Mouse (Mus musculus): ENCODE results near the gene Pld3.

Pld3 gene

GRCm38 (mm10) chr7:27487740-27488268, 65.2 kb downstream of the Pld3 start:
- DNase-seq (ENCODE audit: low spot score in 2 of 2) = peak in 1 of 2 experiments; percentile 54

DNA sequence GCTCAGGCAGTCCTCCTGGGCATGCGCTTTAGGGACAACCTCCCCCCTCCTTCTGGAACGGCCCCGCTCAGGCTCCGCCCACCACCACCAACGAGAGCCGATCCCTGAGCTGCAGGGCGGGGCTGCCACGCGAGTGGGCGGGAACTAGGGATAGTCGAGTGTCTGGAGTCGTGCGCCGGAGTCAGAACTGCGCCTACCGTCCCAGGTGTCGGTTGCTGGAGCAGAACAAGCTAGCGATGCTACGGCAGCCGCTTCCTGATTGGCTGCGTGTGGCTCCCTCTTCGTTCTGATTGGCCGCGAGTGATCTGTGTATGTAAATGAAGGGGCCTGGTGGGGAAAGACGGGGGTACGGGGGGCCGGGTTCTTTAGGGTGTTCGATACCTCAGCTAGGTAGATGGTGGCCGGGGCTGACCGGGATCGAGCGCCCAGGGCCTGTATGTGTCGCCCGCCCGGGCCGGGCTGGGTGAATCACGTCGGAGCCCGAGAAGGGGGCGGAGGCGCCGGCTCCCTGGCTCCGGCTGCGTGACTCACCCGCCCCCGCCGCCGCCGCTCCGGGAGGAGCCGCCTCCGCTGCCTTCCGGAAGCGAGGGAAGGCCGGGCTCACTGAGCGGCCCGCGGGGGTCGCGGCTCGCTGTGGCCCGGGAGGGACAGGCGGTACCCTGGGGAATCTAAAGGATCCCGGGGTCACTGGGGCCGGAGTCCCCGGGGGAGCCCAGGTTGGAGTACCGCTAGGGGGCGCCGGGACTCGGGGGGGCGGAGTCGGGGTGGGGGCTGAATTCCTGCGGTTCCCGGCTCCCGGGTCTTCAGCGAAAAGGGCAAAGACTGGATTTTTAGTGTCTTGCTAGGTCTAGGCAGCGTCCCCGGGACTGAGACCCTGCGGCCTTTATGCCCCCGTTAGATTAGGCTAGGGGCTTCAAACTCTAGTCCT, 66.0 kb downstream of the Pld3 start, which contains the start of gene Sertad1:
Gene Sertad1 (plus strand): TSS at position 141 of the 928 bp plus-strand sequence.
- peak; percentile 97 to 99 for DNase-seq (ENCODE audit: low spot score in 2 of 2)

GRCm38 (mm10) chr7:27486102-27486769, 66.8 kb downstream of the Pld3 start:
- DNase-seq (ENCODE audit: low spot score in 2 of 2) = no peak

- no peak for DNase-seq (ENCODE audit: low spot score in 2 of 2)
Measured at GRCm38 (mm10) chr7:27483860-27484259, 69.2 kb downstream of the Pld3 start.

Measured in frontal cortex, postnatal 25 days (tissue).